Mouse (Mus musculus) limb, embryonic 10.5 days (tissue): ENCODE measurements at regions not wholly inside any gene's neighbourhood (a gene's known extent, or its start where the extent isn't known, plus 50 kb on each side); places are given as distances from the start of the nearest gene placed in this dataset.

Source experiments
- DNase-seq: peaks from one replicate; pipeline ENCODE4 v3.0.0-alpha.2; 2017; ENCODE audit warnings: low spot score
- H3K27ac ChIP-seq: fragments of 300-500 bp; sonication (generic); 2 replicates; pipeline ENCODE4 v1.5.1; 2016; ENCODE audit warnings: mild to moderate bottlenecking
- H3K27me3 ChIP-seq: fragments of 300-500 bp; sonication (generic); 2 replicates; pipeline ENCODE4 v1.6.1; 2016; ENCODE audit warnings: low read depth, mild to moderate bottlenecking; ENCODE audit not compliant: poor library complexity, severe bottlenecking
- H3K36me3 ChIP-seq: fragments of 300-500 bp; sonication (generic); 2 replicates; pipeline ENCODE4 v1.6.1; 2016; ENCODE audit warnings: mild to moderate bottlenecking, moderate library complexity
- H3K4me1 ChIP-seq: fragments of 300-500 bp; sonication (generic); 2 replicates; pipeline ENCODE4 v1.6.1; 2016
- H3K4me3 ChIP-seq: fragments of 300-500 bp; sonication (generic); 2 replicates; pipeline ENCODE4 v1.5.1; 2016; ENCODE audit warnings: mild to moderate bottlenecking, moderate library complexity
- H3K9me3 ChIP-seq: fragments of 300-500 bp; sonication (generic); replicated peaks from 2 replicates; pipeline ENCODE4 v1.6.1; 2016; ENCODE audit warnings: mild to moderate bottlenecking
- whole genome bisulfite sequencing: fragments of 180-500 bp; shearing (Covaris S2); methylation state at CpG from one replicate; pipeline ENCODE4 v1.1.7; 2016; 5-methylcytosine and 5-hydroxymethylcytosine counted together

DNA sequence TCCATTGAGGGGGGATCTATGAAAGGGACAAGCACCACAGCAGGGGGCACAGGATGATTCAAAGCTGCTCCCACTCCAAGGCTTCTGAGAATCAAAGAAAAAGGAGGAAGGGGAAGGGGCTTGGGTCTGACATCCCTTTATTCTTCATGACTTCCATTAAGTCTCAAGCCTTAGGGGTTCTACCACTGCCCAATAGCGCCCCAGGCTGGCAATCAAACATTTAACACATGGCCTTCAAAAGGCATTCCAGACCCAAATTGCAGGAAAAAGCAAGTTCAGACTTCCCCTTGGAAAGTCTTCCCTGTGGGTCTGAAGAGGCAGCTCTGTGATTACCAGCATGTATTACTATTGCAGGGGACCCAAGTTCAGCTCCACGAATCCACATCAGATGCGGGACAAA, 377.2 kb downstream of the Lpin1 start:
- Histone ChIP-seq H3K4me1 (no peaks in the 10 kb centered on the region), H3K4me3 (no peak overlapping the region), H3K27me3 (no peaks in the 10 kb centered on the region), H3K9me3 (no peaks in the 10 kb centered on the region), H3K27ac (no peak overlapping the region), H3K36me3 (no peaks in the 10 kb centered on the region)
- WGBS: 88% methylated on average over 3 of the region's 3 CpGs
- no peak for DNase-seq

DNA sequence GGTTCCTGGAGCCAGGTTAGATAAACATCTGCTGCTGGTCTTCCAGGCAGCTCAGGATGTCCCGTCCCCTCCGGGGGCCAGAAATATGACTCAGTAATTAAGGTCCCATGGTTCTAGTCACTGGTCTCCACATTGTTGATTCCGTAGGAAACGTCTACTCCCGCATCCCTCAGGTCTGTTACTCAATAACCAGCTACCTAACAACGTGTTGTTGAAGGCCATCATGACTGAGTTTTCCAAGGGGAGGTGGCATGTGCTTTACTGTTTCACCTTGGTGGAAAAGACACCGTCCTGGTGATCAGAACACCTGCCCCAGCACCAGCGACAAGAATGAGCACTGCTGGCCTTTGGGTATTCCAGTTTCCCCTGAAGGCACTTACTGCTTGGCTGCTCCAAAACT, 377.9 kb downstream of the Lpin1 start:
- Histone ChIP-seq H3K36me3 (no peaks in the 10 kb centered on the region), H3K4me3 (no peak overlapping the region), H3K9me3 (no peaks in the 10 kb centered on the region), H3K27ac (no peak overlapping the region), H3K4me1 (no peaks in the 10 kb centered on the region), H3K27me3 (no peaks in the 10 kb centered on the region)
- 85% methylated on average over 8 of the region's 8 CpGs for WGBS
- no peak for DNase-seq

DNA sequence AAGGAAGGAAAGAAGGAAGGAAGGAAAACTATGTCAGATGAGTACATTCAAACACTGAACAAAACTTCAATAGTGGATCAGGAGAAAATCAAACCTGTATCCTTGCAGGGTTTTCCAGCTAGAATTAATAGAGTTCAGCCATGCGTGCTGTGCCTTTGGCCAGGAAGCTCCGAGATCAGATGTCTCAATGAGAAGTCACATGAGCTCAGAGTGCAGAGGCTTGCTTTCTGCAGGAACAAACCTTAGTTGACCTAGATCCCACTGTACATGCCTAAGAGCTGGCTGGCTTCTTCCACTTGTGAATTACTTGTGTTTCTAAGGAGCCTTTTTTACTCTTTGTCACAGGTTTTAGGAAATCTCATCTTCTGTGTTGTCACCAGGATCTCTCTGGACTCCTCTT, 378.7 kb downstream of the Lpin1 start:
- Histone ChIP-seq H3K36me3 (no peaks in the 10 kb centered on the region), H3K27ac (no peak overlapping the region), H3K4me3 (no peak overlapping the region), H3K27me3 (no peaks in the 10 kb centered on the region), H3K9me3 (no peaks in the 10 kb centered on the region), H3K4me1 (no peaks in the 10 kb centered on the region)
- WGBS: 82% methylated on average over 2 of the region's 2 CpGs
- DNase-seq: no peak

DNA sequence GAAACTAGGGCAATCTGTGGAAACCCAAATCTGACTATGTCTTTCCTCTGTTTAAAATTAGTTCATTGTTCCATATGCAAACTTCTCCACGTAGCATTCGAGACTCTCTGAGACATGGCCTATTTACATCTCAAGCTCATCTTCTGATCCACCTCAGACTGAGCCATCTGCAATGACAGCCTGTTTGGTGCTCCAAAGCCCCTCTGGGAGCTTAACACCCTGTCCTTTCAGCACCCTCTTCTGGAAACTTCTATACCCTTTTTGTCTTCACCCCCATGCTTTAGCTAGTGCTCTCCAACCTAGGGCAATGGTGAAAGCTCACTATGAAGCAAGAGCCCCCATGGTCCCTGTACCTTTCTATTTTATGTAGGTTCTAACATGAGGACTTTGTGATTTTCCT, 379.7 kb downstream of the Lpin1 start:
- no peak for DNase-seq
- 85% methylated on average over 2 of the region's 2 CpGs for WGBS
- H3K9me3 ChIP-seq: no peaks in the 10 kb centered on the region
- no peaks in the 10 kb centered on the region for H3K27me3 ChIP-seq
- H3K4me1 ChIP-seq: no peaks in the 10 kb centered on the region
- H3K4me3 ChIP-seq: no peak overlapping the region
- H3K27ac ChIP-seq: no peak overlapping the region
- H3K36me3 ChIP-seq: no peaks in the 10 kb centered on the region

DNA sequence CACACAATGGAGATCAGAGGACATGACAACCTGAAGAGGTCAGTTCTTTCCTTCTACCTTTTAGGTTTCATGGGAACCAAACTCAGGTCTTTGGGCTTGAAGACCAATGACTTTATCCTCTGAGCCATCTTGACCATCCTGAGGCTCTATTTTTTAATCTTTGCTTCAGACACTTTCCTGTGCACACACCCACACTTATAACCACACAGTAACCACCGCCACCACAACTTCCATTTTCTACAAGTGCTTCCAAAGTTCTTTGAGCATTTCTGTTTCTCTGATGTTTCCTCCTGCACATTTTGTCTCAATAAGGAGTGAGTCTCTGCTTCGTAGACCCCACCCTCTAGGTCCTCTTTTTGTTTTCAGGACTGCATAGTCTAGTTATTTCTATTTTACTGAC, 385.3 kb downstream of the Lpin1 start:
- 89% methylated on average over 2 of the region's 2 CpGs for WGBS
- DNase-seq: no peak
- Histone ChIP-seq H3K9me3 (no peaks in the 10 kb centered on the region), H3K4me3 (no peak overlapping the region), H3K36me3 (no peaks in the 10 kb centered on the region), H3K27me3 (no peaks in the 10 kb centered on the region), H3K27ac (no peak overlapping the region), H3K4me1 (no peaks in the 10 kb centered on the region)

DNA sequence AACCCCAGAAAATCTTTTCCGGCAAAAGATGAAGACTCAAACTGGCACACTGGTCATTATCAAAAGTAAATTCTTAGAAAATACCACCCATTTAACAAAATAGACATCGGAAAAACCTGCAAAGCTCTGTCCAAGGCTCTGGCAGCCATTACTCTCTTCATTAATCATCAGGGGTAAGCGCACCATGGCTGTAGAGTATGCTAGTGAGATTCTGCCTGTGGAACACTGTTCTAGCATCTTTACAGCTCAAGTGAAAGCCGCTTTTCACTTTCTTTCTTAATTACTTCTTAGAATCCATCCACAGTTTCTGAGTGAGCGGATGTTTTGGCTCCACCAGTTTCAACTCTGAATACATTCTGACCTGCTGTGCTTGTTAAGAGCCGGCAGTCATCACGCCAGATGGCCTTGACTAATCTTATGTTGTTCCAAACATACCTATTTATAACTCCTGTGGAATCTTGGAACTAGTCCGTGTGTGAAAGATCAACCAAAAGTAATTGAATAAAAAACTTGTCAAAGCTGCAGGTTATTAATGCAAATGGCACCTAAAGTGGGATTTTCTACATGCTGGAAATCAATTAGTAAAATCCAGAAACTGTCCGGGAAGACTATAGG, 387.8 kb downstream of the Lpin1 start:
- Histone ChIP-seq H3K4me1 (no peaks in the 10 kb centered on the region), H3K27me3 (no peaks in the 10 kb centered on the region), H3K27ac (no peak overlapping the region), H3K9me3 (no peaks in the 10 kb centered on the region), H3K36me3 (no peaks in the 10 kb centered on the region), H3K4me3 (no peak overlapping the region)
- no peak for DNase-seq
- WGBS: 88% methylated on average over 9 of the region's 9 CpGs

DNA sequence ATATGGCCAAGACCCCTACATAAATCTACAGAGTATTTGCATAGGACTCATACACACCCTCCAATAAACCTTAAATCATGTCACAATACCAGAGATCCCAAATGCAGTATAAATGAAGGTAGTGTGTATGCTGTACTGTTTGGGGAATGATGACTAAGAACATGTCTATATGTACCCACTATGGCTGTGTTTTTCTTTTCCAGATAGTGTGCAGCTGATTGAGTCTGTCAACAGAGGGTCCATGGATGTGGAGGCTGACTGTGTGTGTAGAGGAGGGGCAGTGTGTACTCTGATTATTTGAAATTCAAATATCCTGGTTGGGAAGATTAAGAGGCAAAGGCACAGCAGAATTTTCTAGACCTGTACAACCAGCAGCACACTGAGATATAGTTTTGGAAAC, 388.6 kb downstream of the Lpin1 start:
- H3K9me3 ChIP-seq: no peaks in the 10 kb centered on the region
- DNase-seq: no peak
- H3K4me3 ChIP-seq: no peak overlapping the region
- H3K36me3 ChIP-seq: no peaks in the 10 kb centered on the region
- no peaks in the 10 kb centered on the region for H3K4me1 ChIP-seq
- no peaks in the 10 kb centered on the region for H3K27me3 ChIP-seq
- no peak overlapping the region for H3K27ac ChIP-seq

DNA sequence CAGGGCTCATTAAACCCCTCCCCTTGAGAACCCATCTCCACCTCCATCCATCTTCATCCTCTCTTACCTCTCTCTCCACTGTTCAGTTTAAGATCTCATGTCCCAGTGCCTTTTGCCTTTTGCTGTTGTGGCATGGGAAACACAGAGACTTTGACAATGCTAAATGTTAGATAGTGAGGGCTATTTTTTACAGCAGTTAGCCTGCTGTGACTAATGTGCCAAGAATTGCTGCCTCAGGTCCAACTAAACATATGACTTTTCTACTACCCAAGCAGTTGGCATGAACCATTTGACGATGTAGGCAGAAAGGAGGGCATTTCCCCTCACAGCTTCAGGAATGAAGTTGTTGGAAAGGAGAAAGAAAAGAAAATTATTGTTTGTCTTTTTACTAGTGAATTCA, 389.6 kb downstream of the Lpin1 start:
- H3K9me3 ChIP-seq: no peaks in the 10 kb centered on the region

DNA sequence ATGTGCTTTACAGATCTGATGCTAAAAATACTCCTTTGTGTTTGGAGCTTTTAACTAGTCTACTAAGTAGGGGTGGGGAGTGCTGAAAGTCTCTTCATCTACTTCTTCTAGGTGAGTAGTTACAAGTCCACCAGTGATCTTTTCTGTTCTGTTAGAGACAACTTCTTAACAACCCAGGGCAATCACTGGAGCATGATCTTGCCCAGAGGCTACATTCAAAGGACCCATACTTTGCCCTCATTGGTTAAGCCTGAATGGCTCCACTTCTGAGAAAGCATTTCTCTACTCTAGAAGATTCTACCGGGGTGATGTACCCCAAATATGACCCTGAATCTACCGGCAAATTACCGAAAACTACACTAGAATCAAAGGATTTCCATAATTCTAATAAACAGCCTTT, 390.2 kb downstream of the Lpin1 start:
- no peak overlapping the region for H3K27ac ChIP-seq
- no peaks in the 10 kb centered on the region for H3K27me3 ChIP-seq
- no peaks in the 10 kb centered on the region for H3K36me3 ChIP-seq
- no peak overlapping the region for H3K4me3 ChIP-seq
- H3K4me1 ChIP-seq: no peaks in the 10 kb centered on the region
- no peak for DNase-seq
- WGBS: 89% methylated on average over 3 of the region's 3 CpGs
- H3K9me3 ChIP-seq: no peaks in the 10 kb centered on the region

More for the DNA sequence above, 389.6 kb downstream of the Lpin1 start:
- H3K4me1 ChIP-seq: no peaks in the 10 kb centered on the region
- DNase-seq: no peak
- no peak overlapping the region for H3K4me3 ChIP-seq
- 87% methylated on average over 1 of the region's 1 CpGs for WGBS
- no peaks in the 10 kb centered on the region for H3K27me3 ChIP-seq
- no peaks in the 10 kb centered on the region for H3K36me3 ChIP-seq
- no peak overlapping the region for H3K27ac ChIP-seq

DNA sequence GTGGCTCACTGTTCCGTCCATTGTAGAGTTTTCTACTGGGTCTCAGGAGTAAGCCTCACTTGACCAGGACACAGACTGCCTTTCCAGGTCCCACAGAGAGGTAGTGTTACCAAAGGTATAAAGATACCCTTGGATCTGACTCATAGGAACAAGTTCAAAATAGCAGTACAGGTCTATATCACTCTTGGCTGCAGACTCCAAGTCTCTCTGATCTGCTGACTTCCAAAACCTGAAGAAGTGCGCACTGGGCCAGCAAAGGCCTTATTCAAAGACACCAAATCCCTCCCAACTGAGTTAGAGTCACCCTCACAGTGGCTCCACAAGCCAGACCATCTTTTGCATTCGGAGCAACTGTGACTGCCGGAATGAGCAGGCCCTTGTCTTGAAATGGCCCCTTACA, 391.9 kb downstream of the Lpin1 start:
- WGBS: 94% methylated on average over 4 of the region's 4 CpGs
- Histone ChIP-seq H3K27ac (no peak overlapping the region), H3K4me1 (no peaks in the 10 kb centered on the region), H3K27me3 (no peaks in the 10 kb centered on the region), H3K36me3 (no peaks in the 10 kb centered on the region), H3K4me3 (no peak overlapping the region), H3K9me3 (no peaks in the 10 kb centered on the region)
- no peak for DNase-seq

DNA sequence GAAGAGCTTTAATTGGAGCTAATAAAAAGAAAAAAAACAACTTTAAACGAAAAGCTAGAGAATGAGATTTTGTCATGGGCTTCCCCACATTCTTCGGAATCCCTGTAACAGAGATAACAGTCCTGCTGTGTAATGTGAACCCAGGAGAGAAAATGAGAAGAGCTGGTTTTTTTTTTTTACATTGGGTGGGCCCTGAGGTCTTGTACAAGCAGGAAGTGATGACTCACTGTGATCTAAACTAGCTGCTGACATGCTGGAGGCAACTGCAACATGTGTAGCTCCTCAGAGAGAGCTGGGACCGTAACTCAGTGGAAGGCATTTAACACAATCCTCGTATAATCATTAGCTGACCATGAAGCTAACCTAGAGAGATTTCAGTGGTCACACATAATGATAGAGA, 393.8 kb upstream of the Trib2 start:
- H3K27ac ChIP-seq: no peak overlapping the region
- H3K4me3 ChIP-seq: no peak overlapping the region
- H3K9me3 ChIP-seq: no peaks in the 10 kb centered on the region
- H3K4me1 ChIP-seq: no peaks in the 10 kb centered on the region
- H3K27me3 ChIP-seq: no peaks in the 10 kb centered on the region
- 62% methylated on average over 4 of the region's 4 CpGs for WGBS
- H3K36me3 ChIP-seq: no peaks in the 10 kb centered on the region
- no peak for DNase-seq

DNA sequence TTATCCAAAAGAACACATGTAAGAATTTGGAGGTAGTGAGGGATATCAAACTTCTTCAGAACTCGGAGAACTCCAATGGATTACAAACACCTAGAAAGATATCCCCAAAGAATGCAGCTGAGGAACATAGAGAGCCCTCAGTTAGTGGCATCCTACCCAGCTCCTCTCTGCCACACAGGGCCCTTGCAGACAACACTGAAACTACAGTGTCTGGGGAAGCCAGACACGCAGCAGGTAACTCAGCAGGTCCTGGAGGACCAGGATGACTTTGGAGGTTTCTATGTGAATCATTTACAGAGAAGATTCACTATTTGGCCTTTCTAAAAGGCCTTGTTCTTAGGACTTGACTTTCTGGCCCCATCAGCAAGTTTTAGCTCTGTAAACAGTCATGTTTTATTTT, 393.4 kb upstream of the Trib2 start:
- no peak for DNase-seq
- H3K9me3 ChIP-seq: no peaks in the 10 kb centered on the region
- H3K27ac ChIP-seq: no peak overlapping the region
- H3K36me3 ChIP-seq: no peaks in the 10 kb centered on the region
- WGBS: 82% methylated on average over 2 of the region's 2 CpGs
- no peak overlapping the region for H3K4me3 ChIP-seq
- no peaks in the 10 kb centered on the region for H3K27me3 ChIP-seq
- H3K4me1 ChIP-seq: no peaks in the 10 kb centered on the region

DNA sequence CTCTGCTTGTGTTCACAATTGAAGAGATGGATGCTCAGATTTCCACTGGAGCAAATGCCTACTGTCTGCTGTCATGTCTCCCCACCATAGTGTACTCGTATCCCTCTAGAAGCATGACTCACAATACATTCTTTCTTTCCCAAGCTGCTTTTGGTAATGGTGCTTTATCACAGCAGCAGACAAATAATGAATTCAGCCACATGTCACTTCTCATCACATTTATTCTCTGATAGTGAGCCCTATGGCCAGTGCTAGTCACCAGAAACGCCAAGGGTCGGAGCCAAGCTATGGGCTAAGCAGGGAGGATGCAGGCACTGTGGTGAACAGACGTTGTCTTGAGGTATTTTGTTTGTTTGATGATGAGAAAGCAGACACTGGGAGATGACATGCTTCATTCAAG, 388.2 kb upstream of the Trib2 start:
- Histone ChIP-seq H3K4me1 (no peaks in the 10 kb centered on the region), H3K27ac (no peak overlapping the region), H3K9me3 (no peaks in the 10 kb centered on the region), H3K4me3 (no peak overlapping the region), H3K36me3 (no peaks in the 10 kb centered on the region), H3K27me3 (no peaks in the 10 kb centered on the region)
- 88% methylated on average over 4 of the region's 4 CpGs for WGBS
- DNase-seq: no peak

DNA sequence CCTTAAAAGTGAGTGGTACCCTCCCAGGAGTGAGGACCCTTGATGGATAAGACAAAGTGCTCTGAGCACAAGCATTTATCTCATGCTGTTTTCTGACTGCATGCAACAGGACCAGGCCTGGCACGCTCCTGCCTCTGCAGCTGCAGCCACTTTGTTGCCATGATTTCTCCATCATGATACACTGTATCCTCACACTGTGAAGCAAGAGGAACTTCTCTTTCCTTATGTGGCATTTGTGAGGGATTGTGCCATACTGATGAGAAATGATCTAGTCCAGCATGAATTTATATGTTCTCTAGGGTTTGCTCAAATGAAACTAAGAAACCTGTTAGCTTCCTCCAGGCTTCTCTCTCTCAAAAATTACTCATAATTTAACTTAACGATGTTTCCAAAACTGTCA, 380.2 kb upstream of the Trib2 start:
- DNase-seq: no peak
- WGBS: 94% methylated on average over 2 of the region's 2 CpGs
- H3K27ac ChIP-seq: no peak overlapping the region
- no peaks in the 10 kb centered on the region for H3K27me3 ChIP-seq
- H3K36me3 ChIP-seq: no peaks in the 10 kb centered on the region
- H3K9me3 ChIP-seq: no peaks in the 10 kb centered on the region
- H3K4me1 ChIP-seq: no peaks in the 10 kb centered on the region
- no peak overlapping the region for H3K4me3 ChIP-seq
